Mouse (Mus musculus): ENCODE results near the gene Hsp90aa1. TPM values are rescaled to one million over a fixed set of nuclear protein-coding genes. Genes with fewer than 3 reads are reported as not detected.
"Not testable (repeated sequence)": the region's sequence is repeated elsewhere in the genome, so short reads cannot be mapped to it uniquely, and the experiment has no call there.

Gene Hsp90aa1
- polyA plus RNA-seq (2014; fragmentation: Nextera tagmentation; extraction: Ambion mirVana) = 1,205 and 1,208 TPM in 2 replicates

- no peaks in the 10 kb centered on the region for H3K36me3 ChIP-seq (ENCODE audit: control insufficient read depth, insufficient read depth, low read length)
- H3K4me3 ChIP-seq (ENCODE audit: low read depth, low read length) = no peak within 1 kb of the TSS
- H3K4me1 ChIP-seq (ENCODE audit: control insufficient read depth, insufficient read depth, low read length) = no peaks in the 10 kb centered on the region
- no peak for DNase-seq (ENCODE audit: low spot score)
- H3K27ac ChIP-seq (ENCODE audit: low read depth, low read length) = no peak within 1 kb of the TSS
- H3K4me2 ChIP-seq (ENCODE audit: low read length) = no peak within 1 kb of the TSS
- no peak within 1 kb of the TSS for H3K9ac ChIP-seq (ENCODE audit: low read length)
- H3K9me3 ChIP-seq (replicated peaks; ENCODE audit: control insufficient read depth, low read length) = no peaks in the 10 kb centered on the region
- 49% methylated on average over 4 of the region's 4 CpGs for WGBS
- ATAC-seq = no peak
- no peaks in the 10 kb centered on the region for H3K27me3 ChIP-seq (replicated peaks; ENCODE audit: control insufficient read depth, insufficient read depth, low read length)
Observed at GRCm38 (mm10) chr12:110702556-110702955, at the start of gene Hsp90aa1. Gene Hsp90aa1 (minus strand): TSS chr12:110702728.

DNA sequence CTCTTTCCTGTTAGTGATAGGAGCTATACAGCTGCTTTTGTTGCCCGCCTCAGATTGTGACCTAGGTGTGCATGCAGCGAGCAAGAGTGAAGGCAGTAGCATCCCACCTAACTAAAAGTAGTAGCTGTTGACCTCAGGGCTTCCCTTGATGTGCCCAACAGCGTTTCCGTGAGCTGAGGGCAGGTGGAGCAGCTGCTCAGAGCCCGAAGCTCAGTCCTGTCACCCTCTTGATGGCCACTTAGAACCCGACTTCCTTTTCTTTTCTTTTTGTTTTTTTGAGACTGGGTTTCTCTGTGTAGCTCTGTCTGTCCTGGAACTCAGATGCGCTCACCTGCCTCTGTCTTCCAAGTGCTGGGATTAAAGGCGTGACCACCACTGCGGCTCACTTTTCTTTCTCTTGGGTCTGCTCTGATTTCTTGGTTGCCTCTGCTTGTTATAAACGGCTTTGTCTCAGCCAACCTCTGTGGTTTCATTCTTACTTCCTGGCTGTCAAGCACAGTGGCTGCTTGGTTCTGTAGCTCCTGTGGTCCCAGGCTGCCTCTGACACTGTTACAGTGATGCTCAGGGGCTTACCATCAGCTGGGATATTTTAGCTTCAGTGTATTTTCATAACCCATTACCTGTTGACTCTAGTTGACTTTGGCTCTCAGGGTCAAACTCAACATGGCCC lies 48.4 kb upstream of the Hsp90aa1 start:
- H3K27me3 ChIP-seq (replicated peaks; ENCODE audit: control insufficient read depth, insufficient read depth, low read length) = no peaks in the 10 kb centered on the region
- H3K4me1 ChIP-seq (ENCODE audit: control insufficient read depth, insufficient read depth, low read length) = no peaks in the 10 kb centered on the region
- H3K9me3 ChIP-seq (replicated peaks; ENCODE audit: control insufficient read depth, low read length) = no peaks in the 10 kb centered on the region
- DNase-seq (ENCODE audit: low spot score) (no peak), ATAC-seq (no peak)
- H3K27ac ChIP-seq (ENCODE audit: low read depth, low read length) = no peak overlapping the region
- H3K36me3 ChIP-seq (ENCODE audit: control insufficient read depth, insufficient read depth, low read length) = 0 out of 2 replicates have a peak, but pooled peaks cover 2% of the 10 kb centered on the region
- H3K4me3 ChIP-seq (ENCODE audit: low read depth, low read length) = no peak overlapping the region
- 90% methylated on average over 10 of the region's 10 CpGs for whole genome bisulfite sequencing
- H3K4me2 ChIP-seq (ENCODE audit: low read length) = no peak overlapping the region
- no peak overlapping the region for H3K9ac ChIP-seq (ENCODE audit: low read length)

DNA sequence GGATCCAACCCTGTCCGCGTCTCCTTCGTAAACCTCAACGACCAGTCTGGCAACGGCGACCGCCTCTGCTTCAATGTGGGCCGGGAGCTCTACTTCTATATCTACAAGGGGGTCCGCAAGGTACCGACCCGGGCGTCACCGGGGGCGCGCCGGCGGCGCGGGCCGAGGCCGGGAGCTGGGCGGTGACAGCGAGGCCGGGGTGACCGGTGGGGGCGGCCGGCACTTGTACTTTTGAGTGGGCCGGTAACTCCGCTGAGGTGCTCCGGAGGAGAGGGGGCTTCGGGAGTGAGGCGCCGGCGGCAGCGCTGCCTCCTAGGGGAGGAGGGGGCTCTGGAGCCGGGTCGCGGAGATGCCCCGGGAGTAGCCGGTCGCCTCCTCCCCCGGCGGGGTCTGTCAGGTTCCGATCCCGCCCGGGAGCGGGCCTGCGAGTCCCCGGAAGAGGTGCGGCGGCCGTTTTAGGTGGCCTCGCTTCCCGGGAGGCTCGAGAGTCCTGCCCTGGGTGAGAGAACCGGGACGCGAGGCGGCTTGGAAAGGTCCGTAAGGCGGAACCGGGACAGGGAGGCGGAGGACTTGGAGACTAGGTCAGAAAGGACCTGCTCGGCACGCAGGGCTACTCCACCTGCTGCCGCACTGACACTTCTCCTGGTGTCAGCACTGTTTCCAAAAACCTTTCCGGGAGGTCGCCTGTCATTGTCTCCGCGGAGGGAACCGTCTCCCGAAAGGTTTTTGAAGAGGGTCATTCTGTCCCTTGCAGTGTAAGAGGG lies 35.8 kb upstream of the Hsp90aa1 start:
- no peaks in the 10 kb centered on the region for H3K9me3 ChIP-seq (replicated peaks; ENCODE audit: control insufficient read depth, low read length)
- ATAC-seq = peak; percentile 69
- peak overlapping the region; percentile 92 for H3K9ac ChIP-seq (ENCODE audit: low read length)
- DNase-seq (ENCODE audit: low spot score) = peak; percentile 11
- peaks cover 9% of the 10 kb centered on the region for H3K27me3 ChIP-seq (replicated peaks; ENCODE audit: control insufficient read depth, insufficient read depth, low read length)
- peak overlapping the region; percentile 87 for H3K27ac ChIP-seq (ENCODE audit: low read depth, low read length)
- WGBS = 1% methylated on average over 60 of the region's 72 CpGs
- H3K4me1 ChIP-seq (ENCODE audit: control insufficient read depth, insufficient read depth, low read length) = peaks cover 11% of the 10 kb centered on the region
- H3K36me3 ChIP-seq (ENCODE audit: control insufficient read depth, insufficient read depth, low read length) = peaks cover under 1% of the 10 kb centered on the region; the same call in 1 of the 2 replicates
- peak overlapping the region; percentile 75 for H3K4me2 ChIP-seq (ENCODE audit: low read length)
- peak overlapping the region; percentile 98 for H3K4me3 ChIP-seq (ENCODE audit: low read depth, low read length)

DNA sequence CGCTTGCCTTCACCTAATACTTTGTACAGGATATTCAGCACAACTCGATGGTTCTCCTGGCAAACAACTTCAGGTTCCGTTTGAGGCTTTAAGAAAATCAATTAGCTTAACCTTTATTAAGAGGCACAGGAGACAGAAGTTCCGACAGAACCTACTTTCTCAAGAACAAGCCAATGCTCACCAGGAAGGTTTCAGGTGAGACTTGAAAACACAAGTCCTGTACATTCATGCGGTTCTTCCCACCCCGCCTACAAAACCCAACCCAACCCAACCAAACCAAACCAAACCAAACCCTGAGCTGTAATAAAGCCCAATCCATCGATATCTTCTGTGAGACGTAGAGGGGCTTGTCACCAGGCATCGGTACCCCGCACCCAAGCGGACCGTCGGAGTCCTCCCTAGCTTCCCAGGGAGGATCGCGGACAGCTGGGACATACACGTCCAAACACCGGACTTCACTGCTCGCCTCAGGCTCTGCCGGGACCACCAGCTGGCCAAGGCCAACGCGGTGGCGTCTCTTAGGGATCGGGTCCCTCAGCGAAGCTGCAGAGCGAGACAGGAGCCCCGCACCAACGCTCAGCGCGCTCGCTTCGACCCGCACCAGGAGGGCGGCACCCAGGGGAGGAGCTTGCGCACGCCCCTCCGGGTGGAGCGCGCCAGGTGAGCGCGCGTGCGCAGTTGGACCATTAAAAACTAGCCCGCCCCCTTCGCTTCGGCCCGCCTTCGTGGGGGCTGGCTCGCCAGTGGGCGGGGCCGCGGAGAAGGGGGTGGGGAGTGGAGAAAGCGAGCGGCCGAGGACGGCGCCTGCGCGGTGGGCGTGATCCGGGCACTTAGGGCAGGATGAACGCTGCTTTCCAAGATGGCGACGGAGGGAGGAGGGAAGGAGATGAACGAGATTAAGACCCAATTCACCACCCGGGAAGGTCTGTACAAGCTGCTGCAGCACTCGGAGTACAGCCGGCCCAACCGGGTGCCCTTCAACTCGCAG lies 34.9 kb upstream of the Hsp90aa1 start, which contains the start of gene Wdr20:
Wdr20 (plus strand) TSS at position 775 of the 988 bp plus-strand sequence.
- WGBS = under 1% methylated on average over 69 of the region's 69 CpGs
- peak; percentile 96 for ATAC-seq
- peak within 1 kb of the TSS; percentile 87 for H3K27ac ChIP-seq (ENCODE audit: low read depth, low read length)
- peak within 1 kb of the TSS; percentile 84 for H3K4me2 ChIP-seq (ENCODE audit: low read length)
- DNase-seq (ENCODE audit: low spot score) = peak; percentile 97
- H3K4me1 ChIP-seq (ENCODE audit: control insufficient read depth, insufficient read depth, low read length) = peaks cover 11% of the 10 kb centered on the region
- H3K27me3 ChIP-seq (replicated peaks; ENCODE audit: control insufficient read depth, insufficient read depth, low read length) = peaks cover 9% of the 10 kb centered on the region
- H3K36me3 ChIP-seq (ENCODE audit: control insufficient read depth, insufficient read depth, low read length) = no peaks in the 10 kb centered on the region
- H3K4me3 ChIP-seq (ENCODE audit: low read depth, low read length) = peak within 1 kb of the TSS; percentile 98
- no peaks in the 10 kb centered on the region for H3K9me3 ChIP-seq (replicated peaks; ENCODE audit: control insufficient read depth, low read length)
- H3K9ac ChIP-seq (ENCODE audit: low read length) = peak within 1 kb of the TSS; percentile 92

GRCm38 (mm10) chr12:110736641-110737040 lies 34.1 kb upstream of the Hsp90aa1 start:
- Histone ChIP-seq H3K36me3 (ENCODE audit: control insufficient read depth, insufficient read depth, low read length) (no peaks in the 10 kb centered on the region), H3K27me3 (replicated peaks; ENCODE audit: control insufficient read depth, insufficient read depth, low read length) (peaks cover 9% of the 10 kb centered on the region), H3K4me2 (ENCODE audit: low read length) (peak overlapping the region; percentile 84), H3K27ac (ENCODE audit: low read depth, low read length) (no peak overlapping the region), H3K4me3 (ENCODE audit: low read depth, low read length) (peak overlapping the region; percentile 98), H3K9ac (ENCODE audit: low read length) (no peak overlapping the region), H3K9me3 (replicated peaks; ENCODE audit: control insufficient read depth, low read length) (no peaks in the 10 kb centered on the region), H3K4me1 (ENCODE audit: control insufficient read depth, insufficient read depth, low read length) (peaks cover 11% of the 10 kb centered on the region)
- DNase-seq (ENCODE audit: low spot score) = peak; percentile 20
- ATAC-seq = no peak
- 19% methylated on average over 4 of the region's 4 CpGs for WGBS

GRCm38 (mm10) chr12:110733254-110733653 lies 30.7 kb upstream of the Hsp90aa1 start:
- 94% methylated on average over 3 of the region's 3 CpGs for WGBS
- not testable (repeated sequence) for H3K9me3 ChIP-seq (replicated peaks; ENCODE audit: control insufficient read depth, low read length); H3K9ac ChIP-seq (ENCODE audit: low read length); H3K4me1 ChIP-seq (ENCODE audit: control insufficient read depth, insufficient read depth, low read length); H3K4me3 ChIP-seq (ENCODE audit: low read depth, low read length); DNase-seq (ENCODE audit: low spot score); H3K36me3 ChIP-seq (ENCODE audit: control insufficient read depth, insufficient read depth, low read length); ATAC-seq; H3K27ac ChIP-seq (ENCODE audit: low read depth, low read length); H3K27me3 ChIP-seq (replicated peaks; ENCODE audit: control insufficient read depth, insufficient read depth, low read length); H3K4me2 ChIP-seq (ENCODE audit: low read length)

DNA sequence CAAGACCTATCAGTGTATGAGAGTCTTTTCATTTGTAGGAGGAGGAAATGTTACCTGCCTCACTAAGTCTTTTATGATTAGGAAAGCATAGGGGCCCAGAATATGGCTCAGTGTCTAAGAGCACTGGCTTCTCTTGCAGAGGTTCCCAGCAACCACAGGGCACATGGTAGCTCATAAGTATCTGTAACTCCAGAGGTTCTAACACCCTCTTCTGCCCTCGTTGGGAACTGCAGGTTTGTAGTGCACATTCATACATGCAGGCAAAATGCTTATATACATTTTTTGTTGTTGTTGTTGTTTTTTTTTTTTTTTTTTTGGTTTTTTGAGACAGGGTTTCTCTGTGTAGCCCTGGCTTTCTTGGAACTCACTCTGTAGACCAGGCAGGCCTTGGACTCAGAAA lies 23.9 kb upstream of the Hsp90aa1 start:
- Histone ChIP-seq H3K27ac (ENCODE audit: low read depth, low read length) (no peak overlapping the region), H3K27me3 (replicated peaks; ENCODE audit: control insufficient read depth, insufficient read depth, low read length) (no peaks in the 10 kb centered on the region), H3K36me3 (ENCODE audit: control insufficient read depth, insufficient read depth, low read length) (no peaks in the 10 kb centered on the region), H3K4me3 (ENCODE audit: low read depth, low read length) (no peak overlapping the region), H3K4me1 (ENCODE audit: control insufficient read depth, insufficient read depth, low read length) (no peaks in the 10 kb centered on the region), H3K4me2 (ENCODE audit: low read length) (no peak overlapping the region), H3K9ac (ENCODE audit: low read length) (no peak overlapping the region), H3K9me3 (replicated peaks; ENCODE audit: control insufficient read depth, low read length) (no peaks in the 10 kb centered on the region)
- 60% methylated on average over 1 of the region's 1 CpGs for WGBS
- ATAC-seq (no peak), DNase-seq (ENCODE audit: low spot score) (no peak)

DNA sequence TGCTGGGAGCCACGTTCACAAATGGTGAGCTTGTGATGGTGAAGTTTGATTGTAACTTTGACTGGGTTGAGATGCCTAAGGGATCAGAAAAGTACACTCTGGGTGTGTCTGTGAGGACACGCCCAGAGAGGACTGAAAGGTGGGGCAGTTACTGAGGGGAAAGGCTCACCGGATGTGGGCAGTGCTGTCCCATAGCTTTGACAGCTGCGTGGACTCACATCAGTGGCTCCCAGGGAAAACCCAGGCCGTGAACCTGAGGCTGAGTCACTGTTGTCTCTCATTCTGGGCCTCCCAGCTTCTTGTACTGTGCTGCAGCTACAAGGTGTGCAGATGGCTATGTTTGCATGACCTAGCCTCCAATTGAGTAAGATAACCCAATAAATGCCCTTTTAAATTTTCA lies 23.0 kb upstream of the Hsp90aa1 start:
- 89% methylated on average over 5 of the region's 5 CpGs for WGBS
- no peak for ATAC-seq
- H3K4me2 ChIP-seq (ENCODE audit: low read length) = no peak overlapping the region
- no peak overlapping the region for H3K4me3 ChIP-seq (ENCODE audit: low read depth, low read length)
- no peak for DNase-seq (ENCODE audit: low spot score)
- no peaks in the 10 kb centered on the region for H3K4me1 ChIP-seq (ENCODE audit: control insufficient read depth, insufficient read depth, low read length)
- H3K9ac ChIP-seq (ENCODE audit: low read length) = no peak overlapping the region
- no peak overlapping the region for H3K27ac ChIP-seq (ENCODE audit: low read depth, low read length)
- no peaks in the 10 kb centered on the region for H3K27me3 ChIP-seq (replicated peaks; ENCODE audit: control insufficient read depth, insufficient read depth, low read length)
- H3K36me3 ChIP-seq (ENCODE audit: control insufficient read depth, insufficient read depth, low read length) = no peaks in the 10 kb centered on the region
- H3K9me3 ChIP-seq (replicated peaks; ENCODE audit: control insufficient read depth, low read length) = no peaks in the 10 kb centered on the region

All from forebrain, embryonic 14.5 days (tissue).